Mouse (Mus musculus) kidney, postnatal 0 days (tissue): ENCODE measurements around the gene Stac3. TPM values are rescaled to one million over a fixed set of nuclear protein-coding genes. Genes with fewer than 3 reads are reported as not detected.
A peak's percentile ranks its signal among the peaks of the same experiment; 100 is the strongest.

Experiments used
- ATAC-seq: fragments of 200-750 bp; cut with Nextera tagmentation; replicated peaks from 2 replicates; pipeline ENCODE4 v1.8.0; 2017; ENCODE audit warnings: low read depth, moderate number of reproducible peaks, moderate TSS enrichment, moderate library complexity; ENCODE audit not compliant: low FRiP score
- DNase-seq: peaks from one replicate; pipeline ENCODE4 v3.0.0-alpha.2; 2016; ENCODE audit warnings: low spot score
- H3K27ac ChIP-seq: fragments of 300-500 bp; sonication (generic); 2 replicates; pipeline ENCODE4 v1.5.1; 2014; ENCODE audit warnings: mild to moderate bottlenecking
- H3K27me3 ChIP-seq: fragments of 300-500 bp; sonication (generic); 2 replicates; pipeline ENCODE4 v1.6.1; 2014; ENCODE audit warnings: low read length, mixed read lengths; ENCODE audit not compliant: insufficient read depth
- H3K36me3 ChIP-seq: fragments of 300-500 bp; sonication (generic); 2 replicates; pipeline ENCODE4 v1.6.1; 2014; ENCODE audit warnings: low read length, mixed read lengths; ENCODE audit not compliant: insufficient read depth
- H3K4me1 ChIP-seq: fragments of 300-500 bp; sonication (generic); replicated peaks from 2 replicates; pipeline ENCODE4 v1.6.1; 2014; ENCODE audit warnings: antibody characterized with exemption, low read length, mixed read lengths; ENCODE audit not compliant: insufficient read depth
- H3K4me2 ChIP-seq: fragments of 300-500 bp; sonication (generic); 2 replicates; pipeline ENCODE4 v1.6.1; 2014; ENCODE audit warnings: mild to moderate bottlenecking, low read length, moderate library complexity, mixed read lengths
- H3K4me3 ChIP-seq: fragments of 300-500 bp; sonication (generic); replicated peaks from 2 replicates; pipeline ENCODE4 v1.5.1; 2014; ENCODE audit warnings: low read depth, low read length
- H3K9ac ChIP-seq: fragments of 300-500 bp; sonication (generic); 2 replicates; pipeline ENCODE4 v1.6.1; 2014; ENCODE audit warnings: low read depth, low read length
- H3K9me3 ChIP-seq: fragments of 300-500 bp; sonication (generic); replicated peaks from 2 replicates; pipeline ENCODE4 v1.6.1; 2016; ENCODE audit warnings: low read length, inconsistent platforms, mixed read lengths
- CTCF ChIP-seq: IDR thresholded peaks from 2 replicates; pipeline ENCODE4 v1.5.1; 2016; ENCODE audit warnings: antibody characterized with exemption, low read depth, mild to moderate bottlenecking, moderate library complexity
- WGBS: fragments of 180-500 bp; shearing (Covaris S2); extraction: QIAGEN DNeasy Blood & Tissue Kit; methylation state at CpG from one replicate; pipeline ENCODE4 v1.1.7; 2014; 5-methylcytosine and 5-hydroxymethylcytosine counted together
- polyA plus RNA-seq: library from polyadenylated mRNA; unstranded; fragments of >200 nt; fragmentation: Nextera tagmentation; extraction: Ambion mirVana; gene quantifications from 2 replicates; pipeline ENCODE4 v1.2.1, GENCODE M21; 2015

Stac3 gene
- polyA plus RNA-seq, 1 experiment from 2014 or later, result 0.16 TPM

GRCm38 (mm10) chr10:127515983-127516459 is 14.5 kb downstream of the Stac3 start:
- 25% methylated on average over 8 of the region's 8 CpGs for WGBS
- Histone ChIP-seq H3K9ac (peak overlapping the region; percentile 42; the same call in 1 of the 2 replicates), H3K27me3 (peaks cover 27% of the 10 kb centered on the region), H3K36me3 (peaks cover 18% of the 10 kb centered on the region; the same call in 1 of the 2 replicates), H3K9me3 (no peaks in the 10 kb centered on the region), H3K4me3 (peak overlapping the region; percentile 3; the same call in 1 of the 2 replicates), H3K4me2 (peak overlapping the region; percentile 54), H3K27ac (peak overlapping the region; percentile 65; the same call in 1 of the 2 replicates), H3K4me1 (peaks cover 32% of the 10 kb centered on the region)
- DNase-seq (no peak), ATAC-seq (no peak)
- TF ChIP-seq CTCF, result no peak

- DNase-seq (no peak), ATAC-seq (no peak)
- peaks cover 39% of the 10 kb centered on the region for H3K4me1 ChIP-seq
- WGBS, result 13% methylated on average over 30 of the region's 30 CpGs
- peaks cover 18% of the 10 kb centered on the region; the same call in 1 of the 2 replicates for H3K36me3 ChIP-seq
- H3K27ac ChIP-seq, result peak overlapping the region; percentile 57
- peak overlapping the region; percentile 3; the same call in 1 of the 2 replicates for H3K4me3 ChIP-seq
- H3K9me3 ChIP-seq, result no peaks in the 10 kb centered on the region
- no peak for TF ChIP-seq CTCF
- H3K4me2 ChIP-seq, result peak overlapping the region; percentile 54
- peaks cover 22% of the 10 kb centered on the region for H3K27me3 ChIP-seq
- H3K9ac ChIP-seq, result peak overlapping the region; percentile 42
These were observed 15.2 kb downstream of the Stac3 start for GRCm38 (mm10) chr10:127516576-127517260.

GRCm38 (mm10) chr10:127517941-127518340 is 16.5 kb downstream of the Stac3 start:
- no peaks in the 10 kb centered on the region for H3K9me3 ChIP-seq
- H3K4me3 ChIP-seq, result no peak overlapping the region
- DNase-seq (no peak), ATAC-seq (no peak)
- WGBS, result 93% methylated on average over 22 of the region's 22 CpGs
- H3K36me3 ChIP-seq, result peaks cover 18% of the 10 kb centered on the region; the same call in 1 of the 2 replicates
- no peak for TF ChIP-seq CTCF
- peaks cover 14% of the 10 kb centered on the region for H3K27me3 ChIP-seq
- H3K4me2 ChIP-seq, result no peak overlapping the region
- H3K4me1 ChIP-seq, result peaks cover 35% of the 10 kb centered on the region
- no peak overlapping the region for H3K27ac ChIP-seq
- no peak overlapping the region for H3K9ac ChIP-seq

GRCm38 (mm10) chr10:127519041-127519701 is 17.7 kb downstream of the Stac3 start:
- Histone ChIP-seq H3K4me3 (no peak overlapping the region), H3K9ac (no peak overlapping the region), H3K27ac (no peak overlapping the region), H3K36me3 (peaks cover 18% of the 10 kb centered on the region; the same call in 1 of the 2 replicates), H3K9me3 (no peaks in the 10 kb centered on the region), H3K4me2 (no peak overlapping the region), H3K27me3 (peaks cover 11% of the 10 kb centered on the region), H3K4me1 (peaks cover 26% of the 10 kb centered on the region)
- ATAC-seq (no peak), DNase-seq (no peak)
- 94% methylated on average over 25 of the region's 26 CpGs for WGBS
- no peak for TF ChIP-seq CTCF

GRCm38 (mm10) chr10:127519903-127520713 is 18.6 kb downstream of the Stac3 start:
- Histone ChIP-seq H3K36me3 (peaks cover 18% of the 10 kb centered on the region; the same call in 1 of the 2 replicates), H3K9me3 (no peaks in the 10 kb centered on the region), H3K4me1 (peaks cover 26% of the 10 kb centered on the region), H3K9ac (no peak overlapping the region), H3K27ac (no peak overlapping the region), H3K27me3 (peaks cover 15% of the 10 kb centered on the region; the same call in 1 of the 2 replicates), H3K4me3 (no peak overlapping the region), H3K4me2 (peak overlapping the region; percentile 68; the same call in 1 of the 2 replicates)
- ATAC-seq, result no peak
- no peak for TF ChIP-seq CTCF
- WGBS, result 92% methylated on average over 37 of the region's 37 CpGs
- no peak for DNase-seq
